Comparison of ENCODE assay signal across 8 mouse cellular contexts in genomic region chr1:171412001-171412441, GRCm38 (mm10). TPM values are rescaled to one million over a fixed set of nuclear protein-coding genes. Genes with fewer than 3 reads are reported as not detected.
DNase-seq lines count a peak whose midpoint lies in the region; ATAC-seq and TF ChIP-seq lines count a peak whose summit lies in the region.

No protein-coding gene starts in this region.

- intact Hi-C loops in heart, postnatal 14 days (cut with DNase I): loop anchor here (5.0 kb wide), 1 partner anchor 40 kb away; no protein-coding TSS in a partner anchor
- intact Hi-C loops in left cerebral cortex, postnatal 25 days (cut with DNase I): loop anchor here (5.0 kb wide), 1 partner anchor 65 kb away; no protein-coding TSS in a partner anchor

- H3K4me1 ChIP-seq in embryonic facial prominence, embryonic 12.5 days: peaks cover 3% of the 10 kb centered on the region; the same call in 1 of the 2 replicates
- H3K4me1 ChIP-seq in megakaryocyte, embryonic 14.5 days: peaks cover 29% of the 10 kb centered on the region
- peaks cover 12% of the 10 kb centered on the region; the same call in 1 of the 2 replicates for H3K4me1 ChIP-seq in spleen, adult 2 months (ENCODE audit: control insufficient read depth, insufficient read depth, insufficient read length)

- peak overlapping the region; percentile 96 for H3K4me3 ChIP-seq in embryonic facial prominence, embryonic 12.5 days
- peak overlapping the region; percentile 96 for H3K4me3 ChIP-seq in megakaryocyte, embryonic 14.5 days (replicated peaks)
- H3K4me3 ChIP-seq in spleen, adult 2 months (ENCODE audit: extremely low read depth, insufficient read depth, insufficient read length): peak overlapping the region; percentile 100

- H3K27me3 ChIP-seq in embryonic facial prominence, embryonic 12.5 days: peaks cover 8% of the 10 kb centered on the region; the same call in 1 of the 2 replicates
- peaks cover 2% of the 10 kb centered on the region for H3K27me3 ChIP-seq in megakaryocyte, embryonic 14.5 days (replicated peaks)
- H3K27me3 ChIP-seq in spleen, adult 2 months (ENCODE audit: control insufficient read depth, insufficient read depth, low read length): no peaks in the 10 kb centered on the region

- H3K27ac ChIP-seq in embryonic facial prominence, embryonic 12.5 days: peak overlapping the region; percentile 94
- H3K27ac ChIP-seq in spleen, adult 2 months (ENCODE audit: insufficient read depth, low read length): peak overlapping the region; percentile 97

- H3K9me3 ChIP-seq in embryonic facial prominence, embryonic 12.5 days: no peaks in the 10 kb centered on the region
- H3K9me3 ChIP-seq in megakaryocyte, embryonic 14.5 days: no peaks in the 10 kb centered on the region

- peak overlapping the region; percentile 64 for H3K4me2 ChIP-seq in embryonic facial prominence, embryonic 12.5 days (replicated peaks)

- peaks cover 18% of the 10 kb centered on the region for H3K36me3 ChIP-seq in embryonic facial prominence, embryonic 12.5 days
- peaks cover 50% of the 10 kb centered on the region for H3K36me3 ChIP-seq in megakaryocyte, embryonic 14.5 days (replicated peaks; ENCODE audit: low read length)
- peaks cover 35% of the 10 kb centered on the region for H3K36me3 ChIP-seq in spleen, adult 2 months (ENCODE audit: control insufficient read depth, insufficient read depth, low read length)

- DNase-seq in cerebellum, adult 18-20 months: peak; percentile 13 to 25
- no peak for DNase-seq in cerebellum, postnatal 36 days
- DNase-seq in MEL-GATA-1-ER (ENCODE audit: extremely low read depth, low read depth): peak; percentile 42
- DNase-seq in heart, postnatal 14 days: peak; percentile 39 to 41
- peak; percentile 30 to 37 for DNase-seq in left cerebral cortex, postnatal 25 days (ENCODE audit: low spot score in 2 of 2)
- peak in 1 of 2 experiments; percentile 48 for DNase-seq in spleen, adult 2 months (ENCODE audit: low read depth in 1 of 2, low spot score in 2 of 2)

- peak; percentile 21; the same call in 1 of the 2 replicates for TF ChIP-seq POLR2A in spleen, adult 2 months (IDR thresholded peaks at IDR 0.05; ENCODE audit: low read depth, low read length)

- H3K9ac ChIP-seq in embryonic facial prominence, embryonic 12.5 days: peak overlapping the region; percentile 96

- no peak for ATAC-seq in embryonic facial prominence, embryonic 12.5 days (ENCODE audit: insufficient number of reproducible peaks, insufficient read depth, low FRiP score, low TSS enrichment)

- WGBS in embryonic facial prominence, embryonic 12.5 days: 2% methylated on average over 20 of the region's 20 CpGs
- WGBS in spleen, adult 2 months: under 1% methylated on average over 20 of the region's 20 CpGs

- TF ChIP-seq CTCF in spleen, adult 2 months (IDR thresholded peaks at IDR 0.05; ENCODE audit: extremely low read depth, insufficient read depth, insufficient read length, insufficient replicate concordance): no peak

RNA-seq across cellular contexts. Expression of gene Usf1, which starts 0.9 kb away (rescaled TPM):
- polyA plus RNA-seq in embryonic facial prominence, embryonic 12.5 days (2016; fragmentation: Nextera tagmentation; extraction: Ambion mirVana): 119 and 125 TPM in 2 replicates
- 10 to 100 TPM; 42.3 to 46.1 TPM for total RNA-seq in heart, postnatal 14 days (2021)
- total RNA-seq in left cerebral cortex, postnatal 25 days (2021): 100 to 1,000 TPM; 105 TPM
- polyA plus RNA-seq in megakaryocyte, embryonic 14.5 days (2012; ENCODE audit: insufficient read depth, low replicate concordance): 18.5 and 37.8 TPM in 2 replicates
- 130 and 132 TPM in 2 replicates for polyA plus RNA-seq in spleen, adult 2 months (2012; rRNA removed)

RNA-seq across cellular contexts. Expression of gene Tstd1, which starts 6.7 kb away (rescaled TPM):
- polyA plus RNA-seq in embryonic facial prominence, embryonic 12.5 days (2016; fragmentation: Nextera tagmentation; extraction: Ambion mirVana): 5.8 and 7.6 TPM in 2 replicates
- total RNA-seq in heart, postnatal 14 days (2021): 1 to 10 TPM; 2.2 to 2.5 TPM
- 1 to 10 TPM; 2.0 to 3.0 TPM for total RNA-seq in left cerebral cortex, postnatal 25 days (2021)
- not detected in 2 replicates for polyA plus RNA-seq in megakaryocyte, embryonic 14.5 days (2012; ENCODE audit: insufficient read depth, low replicate concordance)
- polyA plus RNA-seq in spleen, adult 2 months (2012; rRNA removed): 3.1 and 4.1 TPM in 2 replicates

RNA-seq across cellular contexts. Expression of gene Arhgap30, which starts 23.3 kb away (rescaled TPM):
- polyA plus RNA-seq in embryonic facial prominence, embryonic 12.5 days (2016; fragmentation: Nextera tagmentation; extraction: Ambion mirVana): 0.97 and 1.1 TPM in 2 replicates
- total RNA-seq in heart, postnatal 14 days (2021): 1 to 10 TPM; 2.3 to 4.5 TPM
- total RNA-seq in left cerebral cortex, postnatal 25 days (2021): 1 to 10 TPM; 1.9 to 2.8 TPM
- 5.2 and 12.3 TPM in 2 replicates for polyA plus RNA-seq in megakaryocyte, embryonic 14.5 days (2012; ENCODE audit: insufficient read depth, low replicate concordance)
- polyA plus RNA-seq in spleen, adult 2 months (2012; rRNA removed): 79.5 and 88.3 TPM in 2 replicates

RNA-seq across cellular contexts. Expression of gene F11r, which starts 25.3 kb away (rescaled TPM):
- 31.8 and 35.2 TPM in 2 replicates for polyA plus RNA-seq in embryonic facial prominence, embryonic 12.5 days (2016; fragmentation: Nextera tagmentation; extraction: Ambion mirVana)
- total RNA-seq in heart, postnatal 14 days (2021): 10 to 100 TPM; 46.3 to 48.9 TPM
- 1 to 10 TPM; 5.5 to 7.2 TPM for total RNA-seq in left cerebral cortex, postnatal 25 days (2021)
- 21.9 and 94.2 TPM in 2 replicates for polyA plus RNA-seq in megakaryocyte, embryonic 14.5 days (2012; ENCODE audit: insufficient read depth, low replicate concordance)
- polyA plus RNA-seq in spleen, adult 2 months (2012; rRNA removed): 8.8 and 9.6 TPM in 2 replicates

RNA-seq across cellular contexts. Expression of gene Nectin4, which starts 42.1 kb away (rescaled TPM):
- 7.5 and 8.7 TPM in 2 replicates for polyA plus RNA-seq in embryonic facial prominence, embryonic 12.5 days (2016; fragmentation: Nextera tagmentation; extraction: Ambion mirVana)
- total RNA-seq in heart, postnatal 14 days (2021): under 1 TPM; 0.14 to 0.15 TPM
- total RNA-seq in left cerebral cortex, postnatal 25 days (2021): 1 to 10 TPM; 1.9 to 2.1 TPM
- polyA plus RNA-seq in megakaryocyte, embryonic 14.5 days (2012; ENCODE audit: insufficient read depth, low replicate concordance): 0.44 TPM in 1 of 2 replicates, not detected in the other
- 1.4 and 2.0 TPM in 2 replicates for polyA plus RNA-seq in spleen, adult 2 months (2012; rRNA removed)

Comparison
In these comparisons a context has a peak if more than half of its experiments do, and no peak if none do; other contexts are left out.
1. DNase-seq: peak in cerebellum, adult 18-20 months (2 of 2), MEL-GATA-1-ER (single experiment), heart, postnatal 14 days (2 of 2) and left cerebral cortex, postnatal 25 days (2 of 2); none in cerebellum, postnatal 36 days (0 of 2).
2. Peak in every context shown above with its lines, with median percentiles within 50 percentile points of each other: H3K4me3 ChIP-seq.